Mouse (Mus musculus): ENCODE data around the gene Fads2. TPM values are rescaled to one million over a fixed set of nuclear protein-coding genes. Genes with fewer than 3 reads are reported as not detected.

The Fads2 gene
- polyA plus RNA-seq, 2 experiments from 2014 or later: 0.34 TPM; not detected in 1

- ATAC-seq: no peak
These were observed 631 bp upstream of the Fads2 start for GRCm38 (mm10) chr19:10102054-10102700.

- no peak for ATAC-seq
These were observed 895 bp downstream of the Fads2 start for GRCm38 (mm10) chr19:10100631-10101071.

- no peak for ATAC-seq
These were observed 3.7 kb downstream of the Fads2 start for GRCm38 (mm10) chr19:10097826-10098225.

- ATAC-seq: no peak
These were observed 5.1 kb downstream of the Fads2 start for GRCm38 (mm10) chr19:10096371-10096876.

- ATAC-seq: no peak
These were observed 6.9 kb downstream of the Fads2 start for GRCm38 (mm10) chr19:10094695-10095094.

- ATAC-seq: no peak
These were observed 7.7 kb downstream of the Fads2 start for GRCm38 (mm10) chr19:10093829-10094228.

- ATAC-seq: no peak
These were observed 14.6 kb downstream of the Fads2 start for GRCm38 (mm10) chr19:10086976-10087375.

- ATAC-seq: no peak
These were observed 16.1 kb downstream of the Fads2 start for GRCm38 (mm10) chr19:10085454-10085853.

- ATAC-seq: no peak
These were observed 19.4 kb downstream of the Fads2 start for GRCm38 (mm10) chr19:10082105-10082504.

GRCm38 (mm10) chr19:10080384-10080783 is 21.2 kb downstream of the Fads2 start:
- ATAC-seq: no peak

GRCm38 (mm10) chr19:10078392-10078791 is 23.2 kb downstream of the Fads2 start:
- ATAC-seq: no peak

GRCm38 (mm10) chr19:10073145-10073544 is 28.4 kb downstream of the Fads2 start:
- ATAC-seq: no peak

- ATAC-seq: no peak
These were observed 29.7 kb downstream of the Fads2 start for GRCm38 (mm10) chr19:10071892-10072291.

- ATAC-seq: no peak
These were observed 30.4 kb downstream of the Fads2 start for GRCm38 (mm10) chr19:10071166-10071565.

GRCm38 (mm10) chr19:10070186-10070980 is 31.2 kb downstream of the Fads2 start:
- ATAC-seq: no peak

GRCm38 (mm10) chr19:10067701-10068100 is 33.8 kb downstream of the Fads2 start:
- no peak for ATAC-seq

- no peak for ATAC-seq
These were observed 35.0 kb downstream of the Fads2 start for GRCm38 (mm10) chr19:10066502-10066901.

GRCm38 (mm10) chr19:10066189-10066500 is 35.4 kb downstream of the Fads2 start:
- no peak for ATAC-seq

GRCm38 (mm10) chr19:10065465-10066188 is 35.9 kb downstream of the Fads2 start:
- no peak for ATAC-seq

GRCm38 (mm10) chr19:10064173-10065012 is 37.2 kb downstream of the Fads2 start:
- ATAC-seq: no peak

- no peak for ATAC-seq
These were observed 38.7 kb downstream of the Fads2 start for GRCm38 (mm10) chr19:10062862-10063261.

- ATAC-seq: no peak
These were observed 39.3 kb downstream of the Fads2 start for GRCm38 (mm10) chr19:10062292-10062691.
